Mouse (Mus musculus) lung, postnatal 0 days (tissue): ENCODE data around the gene Camta1.

Experiments
- CTCF ChIP-seq: IDR thresholded peaks from 2 replicates; pipeline ENCODE4 v1.5.1; 2016; ENCODE audit warnings: antibody characterized with exemption, mild to moderate bottlenecking
- EP300 ChIP-seq: IDR thresholded peaks from 2 replicates; pipeline ENCODE4 v1.6.1; 2016; ENCODE audit warnings: antibody characterized with exemption, mild to moderate bottlenecking, control low read depth

- TF ChIP-seq CTCF (no peak), EP300 (no peak)
These were observed 986.3 kb downstream of the Camta1 start for GRCm38 (mm10) chr4:150875393-150875792.
